Mouse (Mus musculus) ES-E14 (cell line): ENCODE measurements at regions not wholly inside any gene's neighbourhood (a gene's known extent, or its start where the extent isn't known, plus 50 kb on each side); places are given as distances from the start of the nearest gene placed in this dataset.

Experiments used
- DNase-seq: peaks from one replicate; pipeline ENCODE4 v3.0.0-alpha.2; 2013; ENCODE audit warnings: low read depth, low spot score
- H3K27ac ChIP-seq: 2 replicates; pipeline ENCODE4 v1.5.1; 2012; ENCODE audit warnings: low read depth, mild to moderate bottlenecking, low read length, moderate library complexity, mixed read lengths; ENCODE audit not compliant: poor library complexity, insufficient read depth, severe bottlenecking
- H3K36me3 ChIP-seq: 2 replicates; pipeline ENCODE4 v1.6.1; 2012; ENCODE audit warnings: mild to moderate bottlenecking, low read length, moderate library complexity, mixed read lengths; ENCODE audit not compliant: control insufficient read depth, poor library complexity, insufficient read depth, severe bottlenecking
- H3K4me1 ChIP-seq, 2 experiments: fragments of 150-350 bp in 1 of 2; sonication (generic) in 1 of 2; 2 replicates each; pipeline ENCODE4 v1.6.1; 2012; ENCODE audit warnings: low read length in 2 of 2, mild to moderate bottlenecking in 1 of 2, mixed read lengths in 1 of 2; ENCODE audit not compliant: control insufficient read depth in 2 of 2, insufficient read depth in 2 of 2, poor library complexity in 1 of 2
- H3K4me3 ChIP-seq, 2 experiments: fragments of 150-350 bp in 1 of 2; sonication (generic) in 1 of 2; 2 replicates each; pipeline ENCODE4 v1.5.1; 2012; ENCODE audit warnings: low read length in 2 of 2, low read depth in 1 of 2, mild to moderate bottlenecking in 1 of 2, mixed read lengths in 1 of 2; ENCODE audit not compliant: insufficient read depth in 1 of 2, poor library complexity in 1 of 2, severe bottlenecking in 1 of 2
- H3K9ac ChIP-seq: 2 replicates; pipeline ENCODE4 v1.6.1; 2012; ENCODE audit warnings: low read depth, mild to moderate bottlenecking, low read length, mixed read lengths; ENCODE audit not compliant: poor library complexity, insufficient read depth, severe bottlenecking
- H3K9me3 ChIP-seq: fragments of 150-350 bp; sonication (generic); 2 replicates; pipeline ENCODE4 v1.6.1; 2012; ENCODE audit warnings: low read depth, mild to moderate bottlenecking, low read length; ENCODE audit not compliant: control insufficient read depth, insufficient read depth
- CHD2 ChIP-seq: IDR thresholded peaks from 2 replicates; pipeline ENCODE4 v1.6.1; 2014; ENCODE audit warnings: mild to moderate bottlenecking, low read depth, low read length, inconsistent platforms
- HCFC1 ChIP-seq: IDR thresholded peaks from 2 replicates; pipeline ENCODE4 v1.6.1; 2012; ENCODE audit warnings: low read length, inconsistent platforms, borderline replicate concordance; ENCODE audit not compliant: insufficient read depth
- MAFK ChIP-seq: IDR thresholded peaks from 2 replicates; pipeline ENCODE4 v1.6.1; 2014; ENCODE audit warnings: mild to moderate bottlenecking, low read depth, low read length, inconsistent platforms; ENCODE audit not compliant: insufficient read depth
- ZC3H11A ChIP-seq: IDR thresholded peaks from 2 replicates; pipeline ENCODE4 v1.6.1; 2012; ENCODE audit warnings: low read depth, mild to moderate bottlenecking, inconsistent platforms, low read length, borderline replicate concordance
- ZNF384 ChIP-seq: IDR thresholded peaks from 2 replicates; pipeline ENCODE4 v1.6.1; 2012; ENCODE audit warnings: low read depth, low read length, inconsistent platforms
- in situ Hi-C, 2 experiments: fragments of 600-800 bp; cut with MboI; formaldehyde crosslinking; loops; one replicate each; pipeline ENCODE4 v1.15.1; 2025; ENCODE audit warnings: low sequenced_read_pairs in 2 of 2, inconsistent platforms in 1 of 2; ENCODE audit not compliant: unreplicated experiment in 2 of 2

- Histone ChIP-seq H3K36me3 (no peaks in the 10 kb centered on the region), H3K9me3 (no peaks in the 10 kb centered on the region), H3K4me3 (no peak overlapping the region), H3K4me1 (peaks cover 8 to 22% of the 10 kb centered on the region in 2 experiments; a peak in 3 of 4 replicates), H3K9ac (no peak overlapping the region), H3K27ac (no peak overlapping the region)
- in situ Hi-C loops, result no loop called here
- DNase-seq, result no peak
- TF ChIP-seq ZC3H11A (no peak), CHD2 (no peak), ZNF384 (no peak), HCFC1 (no peak), MAFK (no peak)
These were observed 74.5 kb downstream of the Phlda1 start for GRCm38 (mm10) chr10:111580401-111581100.

- TF ChIP-seq ZNF384, result no peak
- no peak for TF ChIP-seq HCFC1
- TF ChIP-seq CHD2, result no peak
- no peak for TF ChIP-seq MAFK
- TF ChIP-seq ZC3H11A, result no peak
- H3K9ac ChIP-seq, result no peak overlapping the region
- in situ Hi-C loops, result no loop called here
- peaks cover 3 to 12% of the 10 kb centered on the region in 2 experiments; a peak in 3 of 4 replicates for H3K4me1 ChIP-seq
- no peaks in the 10 kb centered on the region for H3K9me3 ChIP-seq
- H3K4me3 ChIP-seq, result no peak overlapping the region
- no peak for DNase-seq
- H3K27ac ChIP-seq, result no peak overlapping the region
- H3K36me3 ChIP-seq, result no peaks in the 10 kb centered on the region
These were observed 75.8 kb downstream of the Phlda1 start for GRCm38 (mm10) chr10:111581847-111582246.

- no peak for DNase-seq
- no peak overlapping the region for H3K27ac ChIP-seq
- in situ Hi-C loops, result no loop called here
- no peaks in the 10 kb centered on the region for H3K9me3 ChIP-seq
- TF ChIP-seq ZNF384 (no peak), MAFK (no peak), HCFC1 (no peak), ZC3H11A (no peak), CHD2 (no peak)
- peaks cover 0 to 12% of the 10 kb centered on the region in 2 experiments; a peak in 2 of 4 replicates for H3K4me1 ChIP-seq
- H3K36me3 ChIP-seq, result no peaks in the 10 kb centered on the region
- no peak overlapping the region for H3K4me3 ChIP-seq
- H3K9ac ChIP-seq, result no peak overlapping the region
These were observed 76.4 kb downstream of the Phlda1 start for GRCm38 (mm10) chr10:111582321-111583123.

GRCm38 (mm10) chr10:111583124-111583743, 77.1 kb downstream of the Phlda1 start:
- H3K4me1 ChIP-seq, result peaks cover 0 to 12% of the 10 kb centered on the region in 2 experiments; a peak in 2 of 4 replicates
- in situ Hi-C loops, result no loop called here
- TF ChIP-seq HCFC1, result no peak
- no peak for TF ChIP-seq ZC3H11A
- TF ChIP-seq CHD2, result no peak
- no peak for TF ChIP-seq MAFK
- TF ChIP-seq ZNF384, result no peak
- H3K36me3 ChIP-seq, result no peaks in the 10 kb centered on the region
- no peak overlapping the region for H3K27ac ChIP-seq
- no peak for DNase-seq
- no peak overlapping the region for H3K4me3 ChIP-seq
- no peaks in the 10 kb centered on the region for H3K9me3 ChIP-seq
- no peak overlapping the region for H3K9ac ChIP-seq
